Mouse (Mus musculus) thymus, adult 2 months (tissue): ENCODE data around the gene Egfr.

Experiments
- CTCF ChIP-seq: fragments of 200-500 bp; IDR thresholded peaks from 2 replicates; pipeline ENCODE4 v1.5.1; 2012; ENCODE audit warnings: mild to moderate bottlenecking, control low read depth, low read length, moderate library complexity, borderline replicate concordance; ENCODE audit not compliant: control insufficient read depth, poor library complexity, insufficient read depth; ENCODE audit errors: extremely low read depth
- POLR2A ChIP-seq: fragments of 200-500 bp; IDR thresholded peaks from 2 replicates; pipeline ENCODE4 v1.6.1; 2012; ENCODE audit warnings: mild to moderate bottlenecking, low read length, control low read depth, moderate library complexity; ENCODE audit not compliant: control insufficient read depth, poor library complexity, insufficient read depth; ENCODE audit errors: extremely low read depth

DNA sequence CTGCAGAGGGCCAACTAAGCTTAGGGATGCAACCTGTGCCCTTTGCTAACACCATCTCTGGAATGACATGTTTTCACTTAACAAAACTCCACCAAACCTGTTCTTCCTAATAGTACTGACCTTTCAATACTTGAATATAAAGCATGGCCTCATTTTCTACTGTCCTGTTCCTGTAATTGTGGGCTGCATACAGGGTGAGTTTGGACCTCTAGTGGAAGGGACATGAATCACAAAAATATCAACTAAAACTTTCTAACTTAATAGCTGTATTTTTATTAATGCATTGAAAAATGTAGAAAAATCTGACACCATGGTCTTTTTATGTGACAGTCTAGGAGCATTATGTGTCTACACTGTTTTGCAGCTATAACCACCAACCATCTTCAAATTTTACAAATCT, 111.5 kb downstream of the Egfr start:
- TF ChIP-seq POLR2A, result no peak
- no peak for TF ChIP-seq CTCF
